Mouse (Mus musculus): ENCODE measurements around the gene Trim45.
A peak's percentile ranks its signal among the peaks of the same experiment; 100 is the strongest.

Trim45 gene

GRCm38 (mm10) chr3:100931332-100932076, 9.5 kb downstream of the Trim45 start:
- no peak for DNase-seq (ENCODE audit: inconsistent ontology term)

GRCm38 (mm10) chr3:100932077-100932944, 10.3 kb downstream of the Trim45 start:
- DNase-seq (ENCODE audit: inconsistent ontology term), result no peak

DNA sequence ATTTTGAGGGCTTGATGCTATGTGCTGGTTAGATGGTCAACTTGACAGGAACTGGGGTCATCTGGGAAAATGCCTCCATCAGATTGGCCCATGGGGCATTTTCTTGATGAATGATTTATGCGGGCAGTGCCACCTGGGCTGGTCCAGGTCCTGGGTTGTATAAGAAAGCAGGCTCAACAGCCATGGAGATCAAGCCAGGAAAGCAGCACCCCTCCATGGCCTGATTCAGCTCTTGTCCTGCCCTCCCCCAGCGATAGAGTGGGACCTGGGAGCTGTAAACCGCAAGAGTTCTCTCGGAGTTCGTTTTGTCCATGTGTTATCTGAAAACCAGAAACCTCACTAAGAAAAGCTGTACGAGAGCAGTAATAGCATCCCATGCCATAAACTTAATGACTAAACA, 13.5 kb downstream of the Trim45 start:
- no peak for DNase-seq (ENCODE audit: inconsistent ontology term)

- no peak for DNase-seq (ENCODE audit: inconsistent ontology term)
Observed at GRCm38 (mm10) chr3:100936201-100936600, 14.2 kb downstream of the Trim45 start.

- DNase-seq (ENCODE audit: inconsistent ontology term), result no peak
Observed at GRCm38 (mm10) chr3:100938211-100938610, 16.2 kb downstream of the Trim45 start.

DNA sequence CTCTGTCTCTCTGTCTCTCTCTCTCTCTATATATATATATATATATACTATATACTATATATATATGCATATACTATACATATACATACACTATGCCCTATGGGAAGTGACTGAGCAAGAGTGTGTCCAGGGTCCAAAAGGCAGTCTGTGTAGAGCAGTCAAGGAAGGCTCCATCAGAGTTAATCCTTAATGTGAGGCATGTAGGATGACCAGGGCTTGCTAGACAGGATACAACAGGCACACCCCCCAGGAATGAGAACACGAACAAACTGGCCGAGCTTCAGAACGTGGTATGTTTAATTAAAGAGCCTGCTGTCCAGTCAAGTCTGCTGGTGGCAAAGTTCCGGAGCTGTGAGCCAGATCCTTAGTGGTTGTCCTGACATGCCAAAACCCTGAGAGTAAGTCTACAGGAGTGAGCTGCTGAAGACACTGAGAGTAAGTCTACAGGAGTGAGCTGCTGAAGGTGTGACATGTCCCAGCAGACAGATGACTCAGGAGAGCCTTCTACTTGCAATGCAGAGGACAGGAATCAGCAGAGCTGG, 18.6 kb downstream of the Trim45 start:
- no peak for DNase-seq (ENCODE audit: inconsistent ontology term)

- DNase-seq (ENCODE audit: inconsistent ontology term), result no peak
Observed at GRCm38 (mm10) chr3:100947286-100947685, 25.3 kb downstream of the Trim45 start.

GRCm38 (mm10) chr3:100951531-100951930, 29.5 kb downstream of the Trim45 start:
- DNase-seq (ENCODE audit: inconsistent ontology term), result no peak

- no peak for DNase-seq (ENCODE audit: inconsistent ontology term)
Observed at GRCm38 (mm10) chr3:100954616-100955015, 32.6 kb downstream of the Trim45 start.

GRCm38 (mm10) chr3:100961007-100961406, 39.0 kb downstream of the Trim45 start:
- no peak for DNase-seq (ENCODE audit: inconsistent ontology term)

GRCm38 (mm10) chr3:100961501-100961900, 39.5 kb downstream of the Trim45 start:
- DNase-seq (ENCODE audit: inconsistent ontology term), result no peak

DNA sequence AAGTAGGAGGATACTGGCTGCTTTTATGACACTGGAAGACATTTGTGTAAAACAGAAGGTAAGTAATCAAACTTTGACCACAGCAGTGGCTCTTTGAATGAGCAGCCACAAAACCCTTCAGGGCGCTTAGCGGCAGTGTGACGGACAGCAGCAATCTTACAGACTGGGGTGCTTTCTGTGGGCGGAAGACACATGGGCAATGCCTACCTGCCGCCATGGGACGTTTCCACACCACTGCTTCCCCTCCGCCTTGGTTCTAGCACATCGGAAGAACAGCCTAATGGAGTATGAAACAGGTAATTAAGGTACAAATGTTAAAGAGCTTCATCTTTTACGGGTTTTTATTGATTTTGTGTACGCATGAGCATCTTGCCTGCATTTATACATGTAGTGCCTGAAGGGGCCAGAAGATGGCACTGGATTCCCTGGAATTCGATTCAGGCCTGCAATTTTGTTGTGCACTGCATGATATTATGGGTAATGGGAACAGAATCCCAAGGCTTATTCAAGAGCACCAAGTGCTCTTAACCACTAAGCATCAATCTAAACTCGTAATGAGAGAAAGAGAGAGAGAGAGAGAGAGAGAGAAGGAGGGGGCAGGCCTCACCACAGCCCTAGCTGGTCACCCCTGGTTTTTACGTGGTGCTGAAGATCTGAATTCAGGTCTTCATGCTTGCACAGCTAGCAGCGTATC, 42.0 kb downstream of the Trim45 start:
- peak; percentile 35 for DNase-seq (ENCODE audit: inconsistent ontology term)

DNA sequence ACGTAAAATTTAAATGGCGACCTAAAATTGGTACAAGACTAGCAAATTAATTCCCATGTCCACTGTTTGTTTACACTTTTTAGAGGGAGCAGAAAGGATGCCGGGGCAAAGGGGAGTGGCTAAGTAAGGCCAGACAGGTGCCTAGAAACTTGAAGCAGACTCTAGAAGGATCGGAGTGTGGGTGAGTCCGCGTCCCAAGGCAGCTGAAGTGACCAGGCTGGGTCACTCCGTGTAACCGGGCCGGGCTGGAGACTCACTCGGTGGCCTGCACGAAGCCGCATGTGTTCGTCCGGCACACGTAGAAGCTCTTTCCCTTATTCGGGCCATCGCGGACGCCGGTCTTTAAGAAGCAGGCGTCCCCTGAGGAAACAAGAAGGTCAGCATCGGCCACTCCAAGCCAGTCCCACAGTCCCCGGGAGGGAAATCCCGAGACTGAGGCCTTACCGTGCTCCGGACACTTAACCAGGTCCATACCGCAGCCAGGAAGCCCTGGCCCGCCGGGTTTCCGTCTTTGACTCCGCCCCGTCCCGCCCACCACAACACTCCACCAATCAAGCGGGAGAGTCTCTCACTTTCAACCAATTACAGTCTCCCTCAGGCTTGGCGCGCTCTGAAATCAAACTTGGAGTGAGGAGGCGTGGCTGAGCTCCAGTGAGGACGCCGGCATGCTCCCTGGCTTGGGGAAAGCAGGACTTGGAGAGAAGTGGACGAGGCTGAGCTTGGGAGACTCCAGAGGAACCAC, 47.3 kb downstream of the Trim45 start, which contains the start of gene Ttf2:
TSS of gene Ttf2 (minus strand) at position 488 of the 742 bp plus-strand sequence.
- peak; percentile 96 for DNase-seq (ENCODE audit: inconsistent ontology term)

DNA sequence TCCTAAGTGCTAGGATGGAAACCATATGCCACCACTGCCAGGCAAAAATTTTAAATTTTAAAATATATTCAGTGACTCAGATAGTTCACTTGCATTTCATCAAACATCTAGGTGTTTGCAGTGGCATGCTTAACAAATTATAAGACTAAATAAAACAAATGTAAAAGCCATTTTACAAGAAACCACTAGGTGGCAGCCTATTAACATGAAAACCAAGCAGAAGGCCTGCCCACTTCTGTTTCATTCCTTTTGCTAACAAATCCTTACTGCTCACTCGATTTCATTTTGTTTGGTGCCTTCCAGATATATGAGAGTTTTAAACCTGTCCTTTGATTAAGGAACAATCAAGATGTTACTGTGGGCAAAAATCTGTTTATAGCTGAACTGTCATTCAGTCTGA, 51.9 kb downstream of the Trim45 start:
- peak; percentile 34 for DNase-seq (ENCODE audit: inconsistent ontology term)

- no peak for DNase-seq (ENCODE audit: inconsistent ontology term)
Observed at GRCm38 (mm10) chr3:100979290-100979689, 57.3 kb downstream of the Trim45 start.

Measured in Muller cell, postnatal 12 days (primary cell).